Mouse (Mus musculus) myocyte (in vitro differentiated cells): ENCODE results near the gene Tbcc.

Experiments used
- MAX ChIP-seq: IDR thresholded peaks from one replicate; pipeline ENCODE4 v1.6.1; 2011; ENCODE audit warnings: low read depth, mild to moderate bottlenecking, control low read depth
- POLR2A ChIP-seq: IDR thresholded peaks from one replicate; pipeline ENCODE4 v1.6.1; 2011; ENCODE audit warnings: low read depth, mild to moderate bottlenecking, control low read depth, moderate library complexity; ENCODE audit not compliant: insufficient read length
- SRF ChIP-seq: IDR thresholded peaks from one replicate; pipeline ENCODE4 v1.6.1; 2011; ENCODE audit warnings: low read depth; ENCODE audit not compliant: control insufficient read depth, insufficient read length

DNA sequence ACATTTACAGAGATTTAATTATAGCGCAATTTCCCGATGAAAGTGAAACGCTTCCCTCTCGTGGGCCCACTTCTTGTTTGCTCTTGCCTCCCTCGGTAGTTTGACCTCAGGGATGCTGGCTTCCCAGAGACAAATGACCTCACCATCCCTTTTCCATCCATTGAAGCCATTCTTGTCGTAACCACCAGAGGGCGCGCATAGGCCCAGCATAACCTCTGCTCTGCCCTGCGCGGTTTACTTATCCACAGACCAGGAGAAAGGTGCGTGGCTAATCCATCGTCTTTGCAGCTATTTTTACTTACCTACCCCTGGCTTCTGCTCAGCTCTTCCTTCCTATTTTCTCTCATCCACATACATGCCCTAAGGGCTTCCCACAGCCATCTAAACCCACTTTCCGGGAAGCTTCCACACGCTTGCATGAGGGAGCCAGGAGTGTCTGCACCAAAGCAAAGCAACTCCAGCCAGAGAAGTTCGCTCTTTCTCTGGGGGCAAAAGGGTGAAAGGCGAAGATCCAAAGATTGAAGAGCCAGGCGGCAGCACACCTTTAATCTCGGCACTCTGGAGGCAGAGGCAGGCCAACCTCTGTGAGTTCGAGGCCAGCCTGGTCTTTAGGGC, 13.5 kb downstream of the Tbcc start:
- TF ChIP-seq SRF (no peak), MAX (no peak), POLR2A (no peak)
